Mouse (Mus musculus): ENCODE data around the gene Adat2.

The Adat2 gene

GRCm38 (mm10) chr10:13596073-13596472 is 43.4 kb downstream of the Adat2 start:
- DNase-seq (ENCODE audit: low spot score), result no peak

DNA sequence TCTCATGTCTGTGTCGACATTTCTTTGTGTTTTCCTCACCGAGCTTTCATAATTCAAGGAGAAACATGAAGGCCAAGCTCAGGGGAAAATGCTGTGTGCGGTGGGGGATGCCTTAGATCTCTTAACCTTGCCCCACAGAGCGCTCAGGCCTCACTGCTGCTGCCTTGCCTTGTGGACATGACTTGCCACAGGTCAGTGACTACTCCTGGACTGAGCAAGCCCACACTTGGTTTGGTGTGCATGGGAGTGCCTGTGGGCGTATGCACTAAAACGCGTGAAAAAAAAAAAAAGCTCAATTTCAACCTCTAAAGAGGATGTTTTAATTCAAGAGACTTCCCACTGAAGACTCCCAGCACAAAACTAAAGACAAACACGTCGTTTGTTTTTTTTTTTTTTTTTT is 44.2 kb downstream of the Adat2 start:
- DNase-seq (ENCODE audit: low spot score), result no peak

GRCm38 (mm10) chr10:13597491-13597890 is 44.8 kb downstream of the Adat2 start:
- DNase-seq (ENCODE audit: low spot score), result no peak

- no peak for DNase-seq (ENCODE audit: low spot score)
These were observed 48.2 kb downstream of the Adat2 start for GRCm38 (mm10) chr10:13600926-13601325.

All from c-Kit-positive CD71-positive TER-119-positive erythroid progenitor cells, embryonic 14.5 days (primary cell).